Mouse (Mus musculus) midbrain, embryonic 12.5 days (tissue): ENCODE results near the gene Lrrc58. TPM values are rescaled to one million over a fixed set of nuclear protein-coding genes. Genes with fewer than 3 reads are reported as not detected.
A peak's percentile ranks its signal among the peaks of the same experiment; 100 is the strongest.

Experiments
- ATAC-seq: fragments of 200-750 bp; cut with Nextera tagmentation; 2 replicates; pipeline ENCODE4 v1.8.0; 2017; ENCODE audit warnings: low read depth, moderate TSS enrichment, moderate library complexity; ENCODE audit not compliant: low FRiP score
- H3K27ac ChIP-seq: fragments of 300-500 bp; sonication (generic); replicated peaks from 2 replicates; pipeline ENCODE4 v1.5.1; 2016; ENCODE audit warnings: mild to moderate bottlenecking
- H3K27me3 ChIP-seq: fragments of 300-500 bp; sonication (generic); 2 replicates; pipeline ENCODE4 v1.6.1; 2016; ENCODE audit warnings: mild to moderate bottlenecking
- H3K36me3 ChIP-seq: fragments of 300-500 bp; sonication (generic); 2 replicates; pipeline ENCODE4 v1.6.1; 2016
- H3K4me1 ChIP-seq: fragments of 300-500 bp; sonication (generic); 2 replicates; pipeline ENCODE4 v1.6.1; 2016
- H3K4me2 ChIP-seq: fragments of 300-500 bp; sonication (generic); replicated peaks from 2 replicates; pipeline ENCODE4 v1.6.1; 2016; ENCODE audit warnings: mild to moderate bottlenecking, moderate library complexity
- H3K4me3 ChIP-seq: fragments of 300-500 bp; sonication (generic); 2 replicates; pipeline ENCODE4 v1.5.1; 2016; ENCODE audit warnings: mild to moderate bottlenecking
- H3K9ac ChIP-seq: fragments of 300-500 bp; sonication (generic); replicated peaks from 2 replicates; pipeline ENCODE4 v1.6.1; 2016; ENCODE audit warnings: mild to moderate bottlenecking, moderate library complexity
- H3K9me3 ChIP-seq: fragments of 300-500 bp; sonication (generic); 2 replicates; pipeline ENCODE4 v1.6.1; 2016; ENCODE audit warnings: mild to moderate bottlenecking
- WGBS: fragments of 180-500 bp; shearing (Covaris S2); methylation state at CpG from one replicate; pipeline ENCODE4 v1.1.7; 2016; 5-methylcytosine and 5-hydroxymethylcytosine counted together
- polyA plus RNA-seq: library from polyadenylated mRNA; unstranded; fragments of >200 nt; fragmentation: Nextera tagmentation; extraction: Ambion mirVana; gene quantifications from 2 replicates; pipeline ENCODE4 v1.2.1, GENCODE M21; 2016

Gene Lrrc58
- polyA plus RNA-seq, 1 experiment from 2014 or later, result 53.8 TPM

DNA sequence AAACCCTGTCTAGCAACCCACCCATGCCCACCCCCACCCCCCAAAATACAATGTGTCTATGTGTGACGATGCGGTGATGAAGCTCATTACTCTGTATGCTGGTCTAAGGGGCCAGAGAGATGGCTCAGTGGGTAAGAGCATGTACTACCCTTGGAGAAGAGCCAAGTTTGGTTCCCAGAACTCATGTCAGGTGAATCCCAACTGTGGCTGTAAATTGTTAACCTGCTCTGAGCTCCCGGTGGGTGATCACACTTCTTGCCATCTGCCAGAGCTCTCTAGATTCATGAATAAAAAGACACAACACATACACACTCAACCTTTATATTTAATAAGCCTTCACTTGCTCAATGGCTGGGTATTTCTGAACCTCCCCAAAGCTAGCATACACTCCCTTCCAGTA is 38.3 kb downstream of the Lrrc58 start:
- Histone ChIP-seq H3K4me2 (no peak overlapping the region), H3K27ac (no peak overlapping the region), H3K27me3 (no peaks in the 10 kb centered on the region), H3K36me3 (no peaks in the 10 kb centered on the region), H3K9me3 (0 out of 2 replicates have a peak, but pooled peaks cover 3% of the 10 kb centered on the region), H3K4me1 (no peaks in the 10 kb centered on the region), H3K4me3 (no peak overlapping the region), H3K9ac (no peak overlapping the region)
- ATAC-seq, result no peak
- WGBS, result 96% methylated on average over 3 of the region's 3 CpGs

DNA sequence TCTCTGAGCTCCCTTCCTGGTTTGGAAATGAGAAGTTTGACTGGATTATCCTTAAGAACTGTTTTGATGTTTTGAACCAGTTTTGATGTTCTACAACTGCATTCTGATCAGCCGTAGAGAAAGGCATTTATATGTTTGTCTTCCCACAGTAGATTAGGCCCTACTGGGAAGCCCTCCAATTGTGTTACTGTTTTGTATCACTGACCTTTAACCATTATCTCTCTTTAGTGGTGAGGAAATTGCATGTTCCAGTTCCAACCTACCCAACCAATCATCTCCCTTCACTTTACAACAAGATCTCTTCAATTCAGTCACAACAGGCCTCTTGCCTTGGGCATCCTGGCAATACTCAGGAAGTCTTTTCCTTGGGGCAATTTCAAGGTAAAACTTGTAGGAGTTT is 42.9 kb downstream of the Lrrc58 start:
- no peaks in the 10 kb centered on the region for H3K9me3 ChIP-seq
- 77% methylated on average over 1 of the region's 1 CpGs for WGBS
- H3K4me3 ChIP-seq, result no peak overlapping the region
- no peak for ATAC-seq
- H3K4me2 ChIP-seq, result no peak overlapping the region
- peaks cover 12% of the 10 kb centered on the region; the same call in 1 of the 2 replicates for H3K4me1 ChIP-seq
- no peak overlapping the region for H3K9ac ChIP-seq
- H3K27me3 ChIP-seq, result peaks cover 14% of the 10 kb centered on the region
- no peak overlapping the region for H3K27ac ChIP-seq
- H3K36me3 ChIP-seq, result no peaks in the 10 kb centered on the region

DNA sequence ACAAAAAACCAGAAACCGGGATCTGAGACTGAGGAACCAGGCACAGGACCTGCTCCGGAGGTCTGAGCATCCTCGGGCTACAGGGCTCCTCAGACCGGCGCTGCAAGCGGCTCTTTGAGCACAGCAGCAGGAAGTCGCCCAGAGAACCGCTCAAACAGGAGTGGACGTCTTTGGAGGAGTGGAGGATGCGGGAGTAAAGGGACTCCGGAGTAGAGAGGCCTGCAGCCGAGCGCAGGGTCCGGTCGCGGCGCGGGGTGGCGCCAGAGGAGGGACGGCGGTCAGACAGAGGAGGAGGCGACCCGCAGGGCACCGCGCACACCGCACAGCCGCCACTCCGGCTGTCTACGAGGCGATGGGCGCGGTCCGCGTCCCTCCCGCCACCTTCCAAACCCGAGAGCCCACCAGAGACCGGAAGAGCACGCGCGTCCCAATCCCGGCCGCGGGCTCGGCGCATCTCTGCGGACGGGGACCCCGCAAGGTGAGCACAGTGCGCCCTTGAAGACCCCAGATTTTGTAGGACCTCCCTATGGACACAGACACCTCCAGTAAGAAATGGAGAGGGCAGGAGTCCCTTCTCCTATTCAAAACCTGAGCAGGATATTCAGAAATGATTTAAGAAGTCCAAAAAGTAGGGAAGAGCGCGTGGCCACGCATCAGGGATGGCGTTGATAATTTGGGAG is 48.1 kb downstream of the Lrrc58 start, which contains the start of gene Gpr156:
Gpr156 (plus strand) TSS at position 359 of the 680 bp plus-strand sequence.
- Histone ChIP-seq H3K4me1 (peaks cover 25% of the 10 kb centered on the region; the same call in 1 of the 2 replicates), H3K27ac (no peak within 1 kb of the TSS; the same call in 1 of the 2 replicates), H3K9ac (peak within 1 kb of the TSS; percentile 67), H3K27me3 (peaks cover 23% of the 10 kb centered on the region), H3K9me3 (no peaks in the 10 kb centered on the region), H3K4me3 (peak within 1 kb of the TSS; percentile 56), H3K36me3 (no peaks in the 10 kb centered on the region), H3K4me2 (peak within 1 kb of the TSS; percentile 83)
- peak; percentile 78 for ATAC-seq
- 2% methylated on average over 50 of the region's 53 CpGs for WGBS

DNA sequence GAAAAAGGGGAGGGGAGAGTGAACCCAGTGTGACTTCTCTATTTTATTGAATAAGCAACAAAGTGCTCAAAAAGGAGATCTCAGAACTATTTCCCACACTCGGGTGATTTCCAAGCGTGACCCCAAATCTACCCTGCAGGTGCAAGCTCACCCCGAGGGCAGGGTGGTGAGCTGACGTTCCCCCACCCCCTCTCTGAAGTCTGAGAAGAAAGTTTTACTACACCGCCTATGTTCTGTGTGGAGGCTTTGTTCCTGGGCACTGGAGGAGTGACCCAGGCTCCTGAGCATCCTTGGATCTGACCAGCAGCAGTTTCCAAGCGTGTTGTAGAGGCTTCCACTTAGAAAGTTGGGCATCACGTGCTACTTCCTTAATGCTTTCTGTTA is 48.6 kb downstream of the Lrrc58 start:
- peaks cover 25% of the 10 kb centered on the region; the same call in 1 of the 2 replicates for H3K4me1 ChIP-seq
- H3K4me3 ChIP-seq, result peak overlapping the region; percentile 56
- 12% methylated on average over 7 of the region's 7 CpGs for WGBS
- H3K4me2 ChIP-seq, result peak overlapping the region; percentile 83
- H3K27me3 ChIP-seq, result peaks cover 23% of the 10 kb centered on the region
- peak overlapping the region; percentile 67 for H3K9ac ChIP-seq
- H3K27ac ChIP-seq, result no peak overlapping the region
- H3K9me3 ChIP-seq, result no peaks in the 10 kb centered on the region
- no peak for ATAC-seq
- H3K36me3 ChIP-seq, result no peaks in the 10 kb centered on the region

DNA sequence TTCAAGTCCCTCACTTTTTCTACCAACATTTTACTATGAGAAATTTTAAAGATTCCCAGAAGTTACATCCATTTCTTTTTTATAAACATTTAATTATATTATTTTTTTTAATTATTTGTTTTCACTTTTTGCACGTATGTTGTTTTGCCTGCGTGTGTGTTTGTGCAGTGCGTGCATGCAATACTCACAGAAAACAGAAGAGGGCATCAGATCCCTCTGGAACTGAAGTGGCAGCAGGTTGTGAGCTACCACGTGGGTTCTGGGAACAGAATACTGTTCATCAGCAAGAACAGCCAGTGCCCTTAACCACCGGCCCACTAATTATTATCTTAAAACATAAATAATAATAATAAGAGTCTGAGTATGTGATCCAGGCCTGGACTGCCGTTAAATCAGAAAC is 50.8 kb downstream of the Lrrc58 start:
- peaks cover 25% of the 10 kb centered on the region; the same call in 1 of the 2 replicates for H3K4me1 ChIP-seq
- H3K27ac ChIP-seq, result no peak overlapping the region
- WGBS, result 88% methylated on average over 6 of the region's 6 CpGs
- no peak overlapping the region for H3K4me3 ChIP-seq
- peaks cover 23% of the 10 kb centered on the region for H3K27me3 ChIP-seq
- no peaks in the 10 kb centered on the region for H3K36me3 ChIP-seq
- no peaks in the 10 kb centered on the region for H3K9me3 ChIP-seq
- no peak for ATAC-seq
- no peak overlapping the region for H3K9ac ChIP-seq
- no peak overlapping the region for H3K4me2 ChIP-seq

DNA sequence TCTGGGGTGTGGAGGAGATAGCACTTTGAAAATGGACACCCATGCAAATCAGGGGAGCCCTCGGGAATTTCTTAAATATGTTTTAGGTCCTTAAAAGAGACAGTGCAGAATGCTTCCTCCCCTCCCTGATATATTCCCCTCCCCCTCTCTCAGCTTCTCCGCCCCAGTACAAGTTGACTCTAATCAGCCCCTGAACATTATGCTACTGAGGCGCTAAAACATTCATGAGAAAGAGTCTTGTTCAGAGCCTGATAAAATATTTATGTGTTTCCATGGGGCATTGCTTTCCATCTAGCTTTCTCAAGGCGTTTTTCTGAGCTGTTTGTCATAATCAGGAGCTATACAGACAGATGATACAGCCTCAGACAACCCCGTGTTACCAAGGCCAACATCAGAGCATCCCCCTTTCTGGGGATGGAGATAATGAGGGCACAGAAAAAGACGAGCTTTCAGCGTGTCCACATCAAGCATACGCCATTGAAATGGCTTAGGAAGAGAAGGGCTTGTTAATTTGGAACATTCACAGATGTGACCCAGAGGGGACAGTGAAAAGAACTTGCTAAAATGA is 52.7 kb downstream of the Lrrc58 start:
- Histone ChIP-seq H3K27ac (peak overlapping the region; percentile 67), H3K27me3 (peaks cover 10% of the 10 kb centered on the region; the same call in 1 of the 2 replicates), H3K4me2 (0 out of 2 replicates have a peak overlapping the region, but pooled peaks have one; percentile 0), H3K4me1 (peaks cover 19% of the 10 kb centered on the region), H3K4me3 (no peak overlapping the region), H3K9me3 (no peaks in the 10 kb centered on the region), H3K36me3 (no peaks in the 10 kb centered on the region), H3K9ac (no peak overlapping the region)
- peak; percentile 72 for ATAC-seq
- WGBS, result 54% methylated on average over 8 of the region's 8 CpGs

DNA sequence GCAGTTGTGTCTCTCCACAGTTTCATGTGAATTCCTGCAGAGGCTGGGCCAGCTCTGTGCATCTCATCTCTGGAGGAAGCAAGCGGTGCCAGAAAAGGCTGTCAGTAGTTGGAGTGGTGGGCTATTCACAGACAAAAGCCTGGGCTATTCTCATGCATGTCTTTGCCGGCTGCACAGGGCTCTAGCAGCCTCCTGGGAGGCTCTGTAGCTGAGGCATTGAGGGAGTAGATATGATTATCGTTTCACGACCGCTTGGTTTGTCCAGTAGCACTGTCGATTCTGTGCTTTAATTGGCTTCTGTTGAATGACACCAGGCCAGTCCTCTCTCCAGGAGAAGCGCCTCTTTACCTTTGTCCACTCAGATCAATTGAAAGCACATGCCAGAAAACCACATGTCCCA is 57.9 kb downstream of the Lrrc58 start:
- WGBS, result 3% methylated on average over 7 of the region's 7 CpGs
- peak; percentile 70 for ATAC-seq
- no peak overlapping the region; the same call in 1 of the 2 replicates for H3K9ac ChIP-seq

DNA sequence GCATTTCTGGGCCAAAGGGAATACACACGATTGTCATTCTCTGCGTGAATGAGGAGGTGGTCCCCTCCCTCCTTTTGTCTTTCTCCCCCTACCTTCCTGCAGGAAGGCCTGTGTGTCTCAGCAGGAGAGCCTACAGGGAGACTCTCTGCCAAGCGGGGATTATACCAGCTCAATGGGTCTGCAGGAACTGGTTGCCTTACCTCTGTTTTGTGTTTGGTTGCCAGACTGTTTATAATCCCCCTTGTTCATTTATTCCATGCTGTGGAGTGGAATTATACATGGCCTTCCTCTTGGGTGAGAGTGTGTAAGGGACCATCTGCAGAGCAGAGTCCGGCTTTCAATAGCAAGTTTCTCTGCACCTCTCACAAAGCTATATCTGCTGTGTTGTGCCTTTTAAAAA is 58.9 kb downstream of the Lrrc58 start:
- Histone ChIP-seq H3K27ac (peak overlapping the region; percentile 62), H3K9me3 (no peaks in the 10 kb centered on the region), H3K27me3 (no peaks in the 10 kb centered on the region), H3K4me1 (peaks cover 30% of the 10 kb centered on the region), H3K9ac (no peak overlapping the region), H3K36me3 (no peaks in the 10 kb centered on the region), H3K4me2 (no peak overlapping the region), H3K4me3 (no peak overlapping the region)
- WGBS, result 8% methylated on average over 4 of the region's 4 CpGs
- no peak for ATAC-seq

More for the DNA sequence above, 57.9 kb downstream of the Lrrc58 start:
- Histone ChIP-seq H3K4me1 (peaks cover 30% of the 10 kb centered on the region), H3K27me3 (no peaks in the 10 kb centered on the region), H3K36me3 (no peaks in the 10 kb centered on the region), H3K9me3 (no peaks in the 10 kb centered on the region), H3K4me2 (peak overlapping the region; percentile 31), H3K27ac (peak overlapping the region; percentile 81), H3K4me3 (no peak overlapping the region)

DNA sequence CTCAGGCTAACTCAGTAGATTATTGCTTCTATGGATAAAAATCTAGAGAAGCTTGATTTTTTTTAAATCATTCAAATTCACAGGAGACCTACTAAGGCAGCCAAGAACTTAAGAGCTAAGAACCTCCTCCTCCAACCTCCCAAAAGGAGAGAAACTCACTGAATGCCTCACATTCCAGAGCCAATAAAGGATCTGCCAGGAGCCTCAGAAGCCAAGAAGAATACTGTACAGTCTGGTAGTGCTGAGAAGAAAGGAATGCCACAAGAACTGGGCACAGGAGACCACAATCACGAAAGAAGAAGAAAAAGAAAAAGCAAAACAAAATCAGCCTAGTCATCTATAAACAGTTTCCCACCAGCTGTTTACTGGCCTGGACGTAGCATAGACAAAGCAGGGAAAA is 60.8 kb downstream of the Lrrc58 start:
- Histone ChIP-seq H3K27me3 (no peaks in the 10 kb centered on the region), H3K36me3 (no peaks in the 10 kb centered on the region), H3K9me3 (no peaks in the 10 kb centered on the region), H3K4me1 (peaks cover 30% of the 10 kb centered on the region), H3K27ac (no peak overlapping the region), H3K4me3 (no peak overlapping the region), H3K9ac (no peak overlapping the region), H3K4me2 (no peak overlapping the region)
- WGBS, result 62% methylated on average over 2 of the region's 2 CpGs
- ATAC-seq, result no peak

DNA sequence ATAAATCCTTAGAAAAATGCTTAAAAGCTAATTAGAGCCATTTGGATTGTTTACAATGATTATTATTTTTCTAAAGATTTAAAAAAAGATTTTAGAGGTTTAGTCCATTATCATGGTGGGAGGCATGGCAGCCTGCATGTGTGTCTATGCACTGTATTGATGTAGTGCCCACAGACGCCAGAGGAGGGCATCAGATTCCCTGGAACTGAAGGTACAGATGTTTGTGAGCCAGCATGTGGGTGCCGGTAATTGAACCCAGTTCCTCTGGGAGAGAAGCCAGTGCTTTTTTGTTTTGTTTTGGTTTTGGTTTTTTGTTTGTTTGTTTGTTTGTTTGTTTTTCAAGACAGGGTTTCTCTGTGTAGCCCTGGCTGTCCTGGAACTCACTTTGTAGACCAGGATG is 61.4 kb downstream of the Lrrc58 start:
- Histone ChIP-seq H3K27me3 (no peaks in the 10 kb centered on the region), H3K4me2 (no peak overlapping the region), H3K9me3 (no peaks in the 10 kb centered on the region), H3K9ac (no peak overlapping the region), H3K36me3 (no peaks in the 10 kb centered on the region), H3K27ac (no peak overlapping the region), H3K4me3 (no peak overlapping the region), H3K4me1 (peaks cover 30% of the 10 kb centered on the region)
- ATAC-seq, result no peak
- 93% methylated on average over 2 of the region's 2 CpGs for WGBS

DNA sequence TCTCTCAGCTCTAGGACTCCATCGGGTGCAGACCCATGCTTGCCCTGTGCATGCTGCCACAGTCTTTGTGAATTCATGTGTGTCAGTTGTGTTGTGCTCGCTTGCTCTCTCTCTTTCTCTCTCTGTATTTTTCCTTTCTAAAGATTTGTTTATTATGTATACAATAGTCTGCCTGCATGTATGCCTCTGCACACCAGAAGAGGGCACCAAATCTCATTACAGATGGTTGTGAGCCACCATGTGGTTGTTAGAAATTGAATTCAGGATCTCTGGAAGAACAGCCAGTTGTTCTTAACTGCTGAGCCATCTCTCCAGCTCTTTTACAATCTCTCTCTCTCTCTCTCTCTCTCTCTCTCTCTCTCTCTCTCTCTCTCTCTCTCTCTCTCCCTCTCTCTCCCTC is 66.7 kb downstream of the Lrrc58 start:
- no peak for ATAC-seq
- Histone ChIP-seq H3K36me3 (no peaks in the 10 kb centered on the region), H3K4me3 (no peak overlapping the region), H3K27ac (no peak overlapping the region), H3K4me1 (peaks cover 21% of the 10 kb centered on the region), H3K4me2 (no peak overlapping the region), H3K9ac (no peak overlapping the region), H3K9me3 (no peaks in the 10 kb centered on the region), H3K27me3 (0 out of 2 replicates have a peak, but pooled peaks cover 4% of the 10 kb centered on the region)
- 82% methylated on average over 2 of the region's 2 CpGs for WGBS

DNA sequence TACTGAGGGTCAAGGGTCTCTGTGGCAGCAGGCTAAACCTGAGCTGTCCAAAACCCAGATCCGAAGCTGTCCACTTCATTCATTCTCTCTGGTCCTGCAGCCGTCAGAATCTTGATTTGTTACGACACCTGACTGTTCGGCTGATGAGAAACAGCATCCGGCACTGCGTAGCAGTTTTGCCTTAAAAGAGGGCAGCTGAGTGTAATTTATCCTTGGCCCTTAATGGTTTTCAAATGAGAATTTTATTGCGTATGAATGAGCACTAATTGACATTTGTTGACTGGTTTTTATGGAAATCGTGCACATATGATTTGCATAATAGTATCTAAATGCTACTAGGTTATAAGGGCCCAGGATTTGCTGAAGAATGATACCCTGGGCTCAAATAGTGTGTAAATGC is 69.1 kb downstream of the Lrrc58 start:
- Histone ChIP-seq H3K27ac (no peak overlapping the region), H3K9ac (no peak overlapping the region), H3K9me3 (no peaks in the 10 kb centered on the region), H3K27me3 (0 out of 2 replicates have a peak, but pooled peaks cover 4% of the 10 kb centered on the region), H3K4me3 (no peak overlapping the region), H3K4me1 (peaks cover 21% of the 10 kb centered on the region), H3K4me2 (no peak overlapping the region), H3K36me3 (no peaks in the 10 kb centered on the region)
- no peak for ATAC-seq
- WGBS, result 76% methylated on average over 8 of the region's 8 CpGs
